Comparison of ENCODE assay signal across 9 mouse cellular contexts in the genomic region with DNA sequence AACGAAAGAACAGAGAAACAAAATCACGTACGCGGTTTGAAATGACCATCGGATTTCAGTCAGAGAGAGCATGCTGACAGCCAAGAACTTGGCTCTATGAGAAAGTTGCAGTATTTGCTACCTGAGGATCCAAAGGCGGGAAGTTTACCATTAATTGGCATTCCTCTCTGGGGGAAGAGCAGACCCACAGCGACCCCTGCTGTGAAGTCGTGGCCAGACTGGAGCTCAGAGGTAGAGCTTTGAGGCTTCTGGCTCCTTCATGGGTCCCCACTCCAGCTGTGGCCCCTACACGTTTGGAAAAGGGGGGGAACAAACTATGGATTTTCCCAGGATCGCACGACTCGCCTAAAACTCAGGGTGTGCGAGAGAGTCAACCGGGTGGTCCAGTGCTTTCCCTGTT. TPM values are rescaled to one million over a fixed set of nuclear protein-coding genes. Genes with fewer than 3 reads are reported as not detected.
DNase-seq lines count a peak whose midpoint lies in the region; ATAC-seq and TF ChIP-seq lines count a peak whose summit lies in the region.
"Had no signal": no experiment of that assay in that cellular context is flagged by ENCODE, and none has a peak within 500 bp of the region (broad histone marks: within the 10 kb centered on the region; RNA-seq: fewer than 3 reads in every experiment).

No protein-coding gene starts in this region.

- DNase-seq in forebrain, postnatal 0 days: no peak
- DNase-seq in midbrain, embryonic 10.5 days (ENCODE audit: low spot score): peak; percentile 26
- DNase-seq in thymus, postnatal 14 days: peak; percentile 54
- DNase-seq in spleen, postnatal 14 days (ENCODE audit: low spot score in 2 of 2): no peak

- H3K4me2 ChIP-seq in forebrain, postnatal 0 days (ENCODE audit: low read depth): no peak overlapping the region
- no peak overlapping the region for H3K4me2 ChIP-seq in forebrain, embryonic 12.5 days
- no peak overlapping the region for H3K4me2 ChIP-seq in midbrain, embryonic 13.5 days (replicated peaks)
- H3K4me2 ChIP-seq: embryonic facial prominence, embryonic 15.5 days had no signal

- TF ChIP-seq CTCF in forebrain, postnatal 0 days (IDR thresholded peaks at IDR 0.05; ENCODE audit: low read depth): peak; percentile 23; the same call in 1 of the 2 replicates

- H3K9me3 ChIP-seq in forebrain, postnatal 0 days (ENCODE audit: low read length): no peaks in the 10 kb centered on the region
- no peaks in the 10 kb centered on the region for H3K9me3 ChIP-seq in forebrain, embryonic 12.5 days
- no peaks in the 10 kb centered on the region for H3K9me3 ChIP-seq in midbrain, embryonic 10.5 days (replicated peaks)
- H3K9me3 ChIP-seq in midbrain, embryonic 13.5 days: no peaks in the 10 kb centered on the region
- H3K9me3 ChIP-seq: embryonic facial prominence, embryonic 15.5 days had no signal

- no peak overlapping the region for H3K9ac ChIP-seq in forebrain, postnatal 0 days
- no peak overlapping the region for H3K9ac ChIP-seq in forebrain, embryonic 12.5 days
- H3K9ac ChIP-seq in midbrain, embryonic 13.5 days (replicated peaks): no peak overlapping the region
- H3K9ac ChIP-seq: embryonic facial prominence, embryonic 15.5 days had no signal

- no peaks in the 10 kb centered on the region for H3K36me3 ChIP-seq in forebrain, postnatal 0 days (ENCODE audit: insufficient read depth)
- no peaks in the 10 kb centered on the region for H3K36me3 ChIP-seq in forebrain, embryonic 12.5 days (replicated peaks)
- no peaks in the 10 kb centered on the region for H3K36me3 ChIP-seq in midbrain, embryonic 10.5 days
- no peaks in the 10 kb centered on the region for H3K36me3 ChIP-seq in midbrain, embryonic 13.5 days
- H3K36me3 ChIP-seq: embryonic facial prominence, embryonic 15.5 days had no signal

- no peak overlapping the region for H3K27ac ChIP-seq in forebrain, postnatal 0 days (ENCODE audit: low read depth, low read length)
- no peak overlapping the region for H3K27ac ChIP-seq in forebrain, embryonic 12.5 days
- H3K27ac ChIP-seq in midbrain, embryonic 10.5 days (replicated peaks): no peak overlapping the region
- no peak overlapping the region for H3K27ac ChIP-seq in midbrain, embryonic 13.5 days
- H3K27ac ChIP-seq: embryonic facial prominence, embryonic 15.5 days had no signal

- no peak for ATAC-seq in forebrain, postnatal 0 days
- no peak for ATAC-seq in forebrain, embryonic 12.5 days (ENCODE audit: low FRiP score)
- ATAC-seq in midbrain, embryonic 13.5 days: no peak
- ATAC-seq in inflammation-experienced regulatory T-cells, adult 6 months: peak; percentile 53
- ATAC-seq in erythroblast, adult 5-6 weeks (replicated peaks; ENCODE audit: low FRiP score, poor library complexity, severe bottlenecking): no peak

- H3K27me3 ChIP-seq in forebrain, postnatal 0 days (ENCODE audit: insufficient read depth, low read length): no peaks in the 10 kb centered on the region
- no peaks in the 10 kb centered on the region for H3K27me3 ChIP-seq in forebrain, embryonic 12.5 days
- peaks cover 3% of the 10 kb centered on the region; the same call in 1 of the 2 replicates for H3K27me3 ChIP-seq in midbrain, embryonic 10.5 days (ENCODE audit: low read depth, poor library complexity, severe bottlenecking)
- H3K27me3 ChIP-seq in midbrain, embryonic 13.5 days: no peaks in the 10 kb centered on the region
- H3K27me3 ChIP-seq: embryonic facial prominence, embryonic 15.5 days had no signal

- H3K4me3 ChIP-seq in forebrain, postnatal 0 days (ENCODE audit: low read depth, low read length): no peak overlapping the region
- H3K4me3 ChIP-seq in forebrain, embryonic 12.5 days (replicated peaks): no peak overlapping the region
- H3K4me3 ChIP-seq in midbrain, embryonic 10.5 days: no peak overlapping the region
- no peak overlapping the region for H3K4me3 ChIP-seq in midbrain, embryonic 13.5 days (replicated peaks)
- H3K4me3 ChIP-seq: embryonic facial prominence, embryonic 15.5 days had no signal

- 45% methylated on average over 14 of the region's 14 CpGs for WGBS in forebrain, postnatal 0 days
- 48% methylated on average over 14 of the region's 14 CpGs for WGBS in forebrain, embryonic 12.5 days
- whole genome bisulfite sequencing in midbrain, embryonic 10.5 days: 42% methylated on average over 14 of the region's 14 CpGs
- WGBS in midbrain, embryonic 13.5 days: 44% methylated on average over 14 of the region's 14 CpGs

- H3K4me1 ChIP-seq in forebrain, postnatal 0 days (ENCODE audit: insufficient read depth): no peaks in the 10 kb centered on the region
- no peaks in the 10 kb centered on the region for H3K4me1 ChIP-seq in forebrain, embryonic 12.5 days
- no peaks in the 10 kb centered on the region for H3K4me1 ChIP-seq in midbrain, embryonic 10.5 days
- H3K4me1 ChIP-seq in midbrain, embryonic 13.5 days (replicated peaks): no peaks in the 10 kb centered on the region
- H3K4me1 ChIP-seq: embryonic facial prominence, embryonic 15.5 days had no signal

RNA-seq across cellular contexts. Expression of a gene that starts 3.1 kb away (rescaled TPM):
- not detected in 2 replicates for total RNA-seq in forebrain, postnatal 0 days (2014; rRNA removed)
- polyA plus RNA-seq in forebrain, postnatal 0 days (2015; fragmentation: Nextera tagmentation; extraction: Ambion mirVana): not detected in 2 replicates
- polyA plus RNA-seq in forebrain, embryonic 12.5 days (2016; fragmentation: Nextera tagmentation; extraction: Ambion mirVana): not detected in 2 replicates
- not detected in 2 replicates for polyA plus RNA-seq in midbrain, embryonic 10.5 days (2016; fragmentation: Nextera tagmentation; extraction: Ambion mirVana)
- polyA plus RNA-seq in midbrain, embryonic 13.5 days (2015; fragmentation: Nextera tagmentation; extraction: Ambion mirVana): not detected in 2 replicates
- not detected for polyA plus RNA-seq in inflammation-experienced regulatory T-cells, adult 6 months (2017; shearing (Covaris generic))
- not detected in 2 replicates for total RNA-seq in erythroblast, adult 5-6 weeks (2015; ENCODE audit: low replicate concordance)
- not detected in 2 replicates for total RNA-seq in erythroblast, adult 5-6 weeks (2017; ENCODE audit: low replicate concordance)
- polyA plus RNA-seq: embryonic facial prominence, embryonic 15.5 days had no signal

RNA-seq across cellular contexts. Expression of a gene that starts 13.4 kb away (rescaled TPM):
- total RNA-seq in forebrain, postnatal 0 days (2014; rRNA removed): not detected in 2 replicates
- polyA plus RNA-seq in forebrain, postnatal 0 days (2015; fragmentation: Nextera tagmentation; extraction: Ambion mirVana): 0.09 and 0.23 TPM in 2 replicates
- polyA plus RNA-seq in forebrain, embryonic 12.5 days (2016; fragmentation: Nextera tagmentation; extraction: Ambion mirVana): not detected in 2 replicates
- 0.11 TPM in 1 of 2 replicates, not detected in the other for polyA plus RNA-seq in midbrain, embryonic 10.5 days (2016; fragmentation: Nextera tagmentation; extraction: Ambion mirVana)
- 0.13 TPM in 1 of 2 replicates, not detected in the other for polyA plus RNA-seq in midbrain, embryonic 13.5 days (2015; fragmentation: Nextera tagmentation; extraction: Ambion mirVana)
- 10 to 100 TPM; 28.6 to 70.5 (median 48.6) TPM for polyA plus RNA-seq in inflammation-experienced regulatory T-cells, adult 6 months (2017; shearing (Covaris generic))
- 1.0 and 1.2 TPM in 2 replicates for total RNA-seq in erythroblast, adult 5-6 weeks (2015; ENCODE audit: low replicate concordance)
- total RNA-seq in erythroblast, adult 5-6 weeks (2017; ENCODE audit: low replicate concordance): 0.84 and 2.0 TPM in 2 replicates

RNA-seq across cellular contexts. Expression of a gene that starts 50.7 kb away (rescaled TPM):
- total RNA-seq in forebrain, postnatal 0 days (2014; rRNA removed): not detected in 2 replicates
- polyA plus RNA-seq in forebrain, postnatal 0 days (2015; fragmentation: Nextera tagmentation; extraction: Ambion mirVana): not detected in 2 replicates
- not detected in 2 replicates for polyA plus RNA-seq in forebrain, embryonic 12.5 days (2016; fragmentation: Nextera tagmentation; extraction: Ambion mirVana)
- polyA plus RNA-seq in midbrain, embryonic 10.5 days (2016; fragmentation: Nextera tagmentation; extraction: Ambion mirVana): not detected in 2 replicates
- not detected in 2 replicates for polyA plus RNA-seq in midbrain, embryonic 13.5 days (2015; fragmentation: Nextera tagmentation; extraction: Ambion mirVana)
- not detected for polyA plus RNA-seq in inflammation-experienced regulatory T-cells, adult 6 months (2017; shearing (Covaris generic))
- not detected in 2 replicates for total RNA-seq in erythroblast, adult 5-6 weeks (2015; ENCODE audit: low replicate concordance)
- not detected in 2 replicates for total RNA-seq in erythroblast, adult 5-6 weeks (2017; ENCODE audit: low replicate concordance)
- polyA plus RNA-seq: embryonic facial prominence, embryonic 15.5 days had no signal

Comparison
In these comparisons a context has a peak if more than half of its experiments do, and no peak if none do; other contexts are left out.
1. DNase-seq: peak in midbrain, embryonic 10.5 days (single experiment) and thymus, postnatal 14 days (single experiment); none in forebrain, postnatal 0 days (single experiment) and spleen, postnatal 14 days (0 of 2).
2. RNA of a gene that starts 13.4 kb away (polyA plus RNA-seq): 28.6 to 70.5 TPM in inflammation-experienced regulatory T-cells, adult 6 months; 0.09 to 0.23 TPM in forebrain, postnatal 0 days, 0.13 TPM in midbrain, embryonic 13.5 days, 0.11 TPM in midbrain, embryonic 10.5 days and not detected in forebrain, embryonic 12.5 days; every median in the first group is over 10 times any median in the second.